Mouse (Mus musculus) liver, postnatal 0 days (tissue): ENCODE measurements around the gene Ipo4.

Experiments
- CTCF ChIP-seq: sonication (generic); IDR thresholded peaks from 2 replicates; pipeline ENCODE4 v1.5.1; 2016; ENCODE audit warnings: antibody characterized with exemption, low read depth
- EP300 ChIP-seq: IDR thresholded peaks from 2 replicates; pipeline ENCODE4 v1.6.1; 2016; ENCODE audit warnings: antibody characterized with exemption, low read depth, mild to moderate bottlenecking

DNA sequence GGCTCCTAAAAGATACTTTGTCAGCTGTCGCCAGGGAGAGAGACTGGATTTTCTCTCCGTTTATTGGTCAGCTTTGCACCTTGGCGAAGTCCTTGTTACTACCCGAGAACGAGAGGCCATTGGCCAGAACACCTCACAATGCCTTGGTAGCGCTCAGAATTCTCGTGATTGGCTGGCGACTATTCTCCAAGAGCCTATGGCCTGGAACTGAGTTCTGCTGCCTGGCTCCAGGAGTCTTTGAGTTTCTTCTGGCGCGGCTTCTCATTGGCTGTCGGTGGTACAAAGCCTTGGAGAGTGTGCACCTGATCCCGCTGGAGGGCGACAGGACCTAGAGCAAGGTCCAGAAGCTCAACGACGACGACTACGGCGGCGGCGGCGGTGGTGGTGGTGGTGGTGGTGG is 17.9 kb downstream of the Ipo4 start, which contains the start of gene Rec8:
- TF ChIP-seq CTCF: peak; percentile 45
- TF ChIP-seq EP300: no peak
